Mouse (Mus musculus): ENCODE results near the gene Fbxo46. TPM values are rescaled to one million over a fixed set of nuclear protein-coding genes. Genes with fewer than 3 reads are reported as not detected.
"Not testable (repeated sequence)": the region's sequence is repeated elsewhere in the genome, so short reads cannot be mapped to it uniquely, and the experiment has no call there.

The Fbxo46 gene
- total RNA-seq, 1 experiment from 2014 or later, result 15.1 TPM

GRCm38 (mm10) chr7:19136168-19136567 is 16.5 kb downstream of the Fbxo46 start:
- DNase-seq, result no peak

DNA sequence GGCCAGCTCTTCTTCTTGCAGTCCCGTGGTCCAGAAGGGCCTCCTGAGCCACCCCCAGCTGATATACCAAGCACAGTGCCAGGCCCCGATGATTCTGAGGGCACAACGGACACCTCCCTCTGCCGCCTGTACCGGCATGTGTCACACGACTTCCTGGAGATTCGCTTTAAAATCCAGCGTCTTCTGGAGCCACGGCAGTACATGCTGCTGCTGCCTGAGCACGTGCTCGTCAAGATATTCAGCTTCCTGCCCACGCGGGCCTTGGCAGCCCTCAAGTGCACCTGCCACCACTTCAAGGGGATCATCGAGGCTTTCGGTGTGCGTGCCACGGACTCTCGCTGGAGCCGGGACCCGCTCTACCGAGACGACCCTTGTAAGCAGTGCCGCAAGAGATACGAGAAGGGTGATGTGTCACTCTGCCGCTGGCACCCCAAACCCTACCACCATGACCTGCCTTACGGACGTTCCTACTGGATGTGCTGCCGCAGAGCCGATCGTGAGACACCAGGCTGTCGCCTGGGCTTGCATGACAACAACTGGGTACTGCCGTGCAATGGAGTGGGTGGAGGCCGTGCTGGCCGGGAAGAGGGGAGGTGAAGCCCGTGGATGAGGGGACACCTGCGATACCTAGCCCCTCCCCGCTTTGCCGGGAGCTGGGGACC is 17.1 kb downstream of the Fbxo46 start:
- DNase-seq, result no peak

DNA sequence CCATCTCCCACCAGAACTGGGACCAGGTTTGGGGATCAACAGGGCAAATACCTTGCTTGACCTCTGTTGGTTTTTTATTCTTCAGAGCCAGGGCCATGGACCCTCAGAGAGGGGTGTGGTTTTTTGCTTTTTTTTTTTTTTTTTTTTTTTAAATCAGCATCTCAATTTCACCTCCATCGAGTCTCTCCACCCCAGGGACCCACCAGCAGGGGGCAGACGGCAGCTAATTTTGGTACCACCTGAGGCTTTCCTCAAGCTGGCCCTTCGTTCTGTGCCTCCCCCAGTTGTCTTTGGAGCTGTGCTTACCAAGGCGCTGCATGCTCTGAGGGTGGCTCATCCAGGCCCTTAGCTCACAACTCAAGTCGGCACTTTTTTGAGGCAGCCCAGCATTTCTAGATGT is 17.7 kb downstream of the Fbxo46 start:
- DNase-seq, result peak; percentile 65

DNA sequence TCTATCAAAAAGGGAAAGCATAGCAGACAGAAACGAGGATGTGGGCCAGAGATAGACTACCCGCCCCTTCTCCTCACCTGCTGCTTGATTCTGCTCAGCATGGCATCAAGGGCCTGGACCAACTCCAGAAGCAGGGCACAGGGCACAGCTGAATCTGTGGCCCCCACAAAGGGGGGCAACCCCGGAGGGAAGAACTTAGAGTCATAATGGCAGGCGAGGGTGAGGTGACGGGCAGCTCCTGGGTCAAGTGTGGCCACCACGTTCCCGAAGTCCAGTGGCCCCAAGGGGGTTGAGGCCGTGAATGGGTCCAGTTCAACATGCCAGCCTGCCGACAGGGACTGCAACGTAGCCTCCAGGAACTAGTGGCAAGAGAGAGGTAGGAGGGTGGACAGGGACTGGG is 27.1 kb downstream of the Fbxo46 start:
- no peak for DNase-seq

DNA sequence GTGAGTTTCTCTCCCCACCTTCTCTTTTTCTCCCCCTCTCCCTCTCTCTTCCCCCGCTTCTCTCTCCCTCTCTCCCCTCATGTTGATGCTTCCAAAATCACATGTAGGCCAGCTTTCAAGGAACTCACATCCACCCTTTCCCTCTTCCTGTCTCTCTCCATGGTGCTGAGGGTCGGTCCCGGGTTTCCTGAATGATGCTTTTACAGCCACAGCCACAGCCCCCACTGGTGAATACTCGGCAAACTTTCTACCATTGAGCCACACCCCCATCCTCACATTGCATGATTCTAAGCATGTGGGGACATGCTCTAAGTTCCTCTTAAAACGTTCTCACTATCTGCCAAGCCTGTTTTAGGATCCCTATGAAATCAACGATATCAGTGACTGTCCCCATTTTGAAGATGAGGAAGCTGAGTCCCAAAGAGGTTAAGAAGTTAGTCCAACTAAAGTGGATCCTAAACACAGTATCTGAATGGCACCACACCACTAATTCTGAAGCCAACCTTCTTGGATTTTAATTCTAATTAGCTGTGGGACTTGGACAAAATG is 27.9 kb downstream of the Fbxo46 start:
- no peak for DNase-seq

GRCm38 (mm10) chr7:19148180-19148874 is 28.7 kb downstream of the Fbxo46 start:
- DNase-seq, result no peak

DNA sequence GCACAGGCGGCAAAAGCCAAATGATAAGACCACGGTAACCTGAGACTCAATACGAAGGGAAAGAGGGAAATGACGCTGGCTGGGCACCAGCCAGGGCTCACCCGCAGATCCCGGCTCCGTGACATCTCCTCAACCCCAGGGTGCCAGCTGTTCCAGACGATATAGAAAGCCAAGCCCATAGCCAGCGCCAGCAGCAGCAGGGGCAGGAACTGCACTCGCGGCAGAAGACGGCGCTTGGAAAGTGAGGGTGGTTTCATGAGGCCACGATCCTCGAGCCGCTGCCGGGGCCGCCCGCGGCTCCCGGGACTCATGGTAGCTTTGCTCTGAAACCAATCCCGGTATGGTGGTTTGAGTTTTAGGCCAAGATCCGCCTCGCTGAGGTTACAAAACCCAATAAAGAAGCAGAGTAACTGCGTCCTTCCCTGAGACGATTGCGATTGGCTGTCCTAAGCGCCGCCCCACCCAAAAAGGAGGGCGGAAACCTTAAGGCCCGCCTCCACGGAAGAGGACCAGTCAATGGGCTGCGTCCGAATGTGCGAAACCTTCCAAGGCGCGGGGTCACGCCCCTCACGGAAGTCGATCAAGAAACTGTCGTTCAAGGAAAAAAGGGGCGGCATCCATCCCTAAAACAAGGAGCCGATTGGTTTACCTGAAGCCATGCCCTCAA is 29.3 kb downstream of the Fbxo46 start, which contains the start of gene Qpctl:
Gene Qpctl, minus strand, starts transcription at position 417 of the 667 bp plus-strand sequence.
- DNase-seq, result peak; percentile 95

- DNase-seq, result peak; percentile 98
Observed at GRCm38 (mm10) chr7:19149626-19150025, 30.0 kb downstream of the Fbxo46 start, which contains the start of gene Snrpd2. Gene Snrpd2 (plus strand): TSS chr7:19149722.

DNA sequence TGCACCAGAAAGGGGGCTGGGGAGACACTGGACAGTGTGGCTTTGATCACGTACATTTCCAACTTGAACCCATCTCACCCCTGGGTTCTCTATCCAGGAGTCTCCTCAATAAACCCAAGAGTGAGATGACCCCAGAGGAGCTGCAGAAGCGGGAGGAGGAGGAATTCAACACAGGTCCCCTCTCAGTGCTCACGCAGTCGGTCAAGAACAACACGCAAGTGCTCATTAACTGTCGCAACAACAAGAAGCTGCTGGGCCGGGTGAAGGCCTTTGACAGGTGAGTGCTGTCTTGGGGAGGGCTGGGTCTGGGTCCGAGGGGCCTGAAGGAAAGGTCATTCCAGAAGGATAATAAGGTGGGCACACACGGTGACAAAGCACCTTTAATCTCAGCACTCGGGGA is 31.5 kb downstream of the Fbxo46 start:
- DNase-seq, result not testable (repeated sequence)

DNA sequence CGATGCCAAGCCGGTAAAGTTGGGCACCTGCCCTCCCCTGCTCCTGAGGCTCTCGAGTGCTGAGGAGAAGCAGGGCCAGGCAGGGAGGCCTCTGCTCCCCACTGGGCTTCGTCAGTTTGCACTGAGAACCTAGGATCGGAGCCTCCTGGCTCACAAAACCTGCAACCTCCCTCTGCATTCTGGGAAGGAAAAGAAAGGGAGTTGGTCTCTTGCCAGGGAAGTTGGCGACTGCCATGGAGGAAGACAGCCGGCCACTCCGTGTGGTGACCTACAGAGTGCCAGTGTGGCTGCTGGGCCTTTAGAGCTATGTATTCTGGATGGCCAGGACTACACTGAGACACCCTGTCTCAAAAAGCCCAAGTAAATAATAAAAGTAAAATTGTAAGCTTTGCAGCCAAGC is 35.1 kb downstream of the Fbxo46 start:
- no peak for DNase-seq

- DNase-seq, result peak; percentile 51
Observed at GRCm38 (mm10) chr7:19155825-19156475, 36.3 kb downstream of the Fbxo46 start.

- peak; percentile 93 for DNase-seq
Observed at GRCm38 (mm10) chr7:19157160-19157800, 37.6 kb downstream of the Fbxo46 start.

- DNase-seq, result no peak
Observed at GRCm38 (mm10) chr7:19158601-19159000, 38.9 kb downstream of the Fbxo46 start.

DNA sequence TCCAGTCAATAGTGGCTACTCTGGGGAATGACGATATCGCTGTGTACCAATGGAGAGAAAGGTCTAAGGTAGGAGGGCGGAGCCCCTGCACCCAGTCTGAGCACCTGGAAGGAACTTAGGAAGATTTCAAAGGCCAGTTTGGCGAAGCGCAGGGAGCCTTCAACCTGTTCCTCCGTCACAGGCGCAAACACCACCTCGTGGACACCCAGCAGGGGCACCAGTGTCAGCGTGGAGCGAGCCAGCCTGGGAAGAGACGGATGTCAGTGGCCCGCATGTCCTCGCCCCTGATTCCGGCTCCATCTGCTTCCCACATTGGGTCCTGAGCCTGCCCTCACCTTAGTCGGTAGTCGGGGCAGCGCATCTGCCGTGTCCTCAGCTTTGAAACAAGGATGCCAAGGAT is 39.8 kb downstream of the Fbxo46 start:
- no peak for DNase-seq

DNA sequence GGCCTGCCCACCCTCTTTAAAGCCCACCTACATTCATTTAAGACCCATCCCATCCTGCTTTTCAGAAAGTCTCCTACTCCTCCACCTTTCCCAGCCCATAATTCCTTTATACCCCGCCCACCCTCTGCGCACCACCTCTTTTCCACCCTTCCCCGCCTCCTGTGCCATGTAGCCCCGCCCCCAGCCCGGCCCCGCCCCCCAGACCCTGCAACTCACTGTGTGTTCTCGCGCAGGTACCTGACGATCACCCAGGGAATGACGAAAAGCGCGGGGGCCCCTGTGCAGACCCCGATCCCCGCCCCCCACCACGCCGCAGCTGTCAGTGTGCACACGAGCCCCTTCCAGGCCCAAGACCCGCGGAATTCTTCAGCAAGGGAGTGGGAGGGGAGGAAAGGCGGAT is 40.5 kb downstream of the Fbxo46 start:
- DNase-seq, result no peak

DNA sequence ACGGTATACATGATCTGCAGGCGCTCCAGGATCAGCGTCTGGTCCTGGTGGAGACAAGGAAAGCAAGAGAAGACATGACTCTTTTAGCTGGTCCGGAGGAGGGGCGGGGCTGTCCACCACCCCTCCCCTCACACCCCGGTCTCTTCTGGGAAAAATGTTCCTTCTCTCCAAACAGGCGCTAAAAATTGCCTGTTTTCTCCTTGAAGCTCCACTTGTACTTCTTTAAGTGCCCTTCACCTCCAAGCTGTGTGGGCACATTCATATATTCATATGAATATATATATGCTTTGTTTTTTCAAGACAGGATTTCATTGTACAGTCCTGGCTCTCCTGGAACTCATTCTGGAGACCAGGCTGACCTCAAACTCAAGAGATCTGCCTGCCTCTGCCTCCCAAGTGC is 43.3 kb downstream of the Fbxo46 start:
- no peak for DNase-seq

- no peak for DNase-seq
Observed at GRCm38 (mm10) chr7:19163752-19164151, 44.1 kb downstream of the Fbxo46 start.

- no peak for DNase-seq
Observed at GRCm38 (mm10) chr7:19164189-19164588, 44.5 kb downstream of the Fbxo46 start.

- no peak for DNase-seq
Observed at GRCm38 (mm10) chr7:19164978-19165377, 45.3 kb downstream of the Fbxo46 start.

- no peak for DNase-seq
Observed at GRCm38 (mm10) chr7:19165656-19166423, 46.2 kb downstream of the Fbxo46 start, which contains the start of gene Gipr. Gene Gipr (minus strand): TSS chr7:19166127.

GRCm38 (mm10) chr7:19166990-19167389 is 47.3 kb downstream of the Fbxo46 start:
- DNase-seq, result no peak

Measured in adrenal gland, postnatal 25 days (tissue).